In genomic region chr12:79925704-79926588, GRCm38 (mm10) we compare ENCODE assay signal across 7 mouse cellular contexts.
DNase-seq lines count a peak whose midpoint lies in the region; ATAC-seq and TF ChIP-seq lines count a peak whose summit lies in the region.

No protein-coding gene starts in this region.

- 11% methylated on average over 6 of the region's 6 CpGs for WGBS in forebrain, embryonic 15.5 days
- 33% methylated on average over 6 of the region's 6 CpGs for WGBS in intestine, embryonic 15.5 days
- WGBS in limb, embryonic 14.5 days = 22% methylated on average over 6 of the region's 6 CpGs
- WGBS in neural tube, embryonic 15.5 days = 15% methylated on average over 6 of the region's 6 CpGs

- H3K9ac ChIP-seq in forebrain, embryonic 15.5 days (replicated peaks) = peak overlapping the region; percentile 34
- peak overlapping the region; percentile 18; the same call in 1 of the 2 replicates for H3K9ac ChIP-seq in intestine, embryonic 15.5 days
- H3K9ac ChIP-seq in limb, embryonic 14.5 days (ENCODE audit: low read depth, low read length, severe bottlenecking) = no peak overlapping the region
- no peak overlapping the region for H3K9ac ChIP-seq in neural tube, embryonic 15.5 days (replicated peaks)

- ATAC-seq in forebrain, embryonic 15.5 days (replicated peaks) = 0 out of 2 replicates have a peak, but pooled peaks have one; percentile 24
- ATAC-seq in intestine, embryonic 15.5 days = no peak
- no peak for ATAC-seq in limb, embryonic 14.5 days (ENCODE audit: low FRiP score, low read depth)
- peak; percentile 53; the same call in 1 of the 2 replicates for ATAC-seq in neural tube, embryonic 15.5 days (ENCODE audit: low FRiP score)

- H3K27ac ChIP-seq in forebrain, embryonic 15.5 days (replicated peaks) = peak overlapping the region; percentile 91
- peak overlapping the region; percentile 81 for H3K27ac ChIP-seq in intestine, embryonic 15.5 days
- peak overlapping the region; percentile 57 for H3K27ac ChIP-seq in limb, embryonic 14.5 days (replicated peaks; ENCODE audit: low read depth, low read length)
- peak overlapping the region; percentile 84 for H3K27ac ChIP-seq in neural tube, embryonic 15.5 days (replicated peaks)

- H3K4me3 ChIP-seq in forebrain, embryonic 15.5 days = no peak overlapping the region
- no peak overlapping the region for H3K4me3 ChIP-seq in intestine, embryonic 15.5 days (replicated peaks)
- no peak overlapping the region for H3K4me3 ChIP-seq in limb, embryonic 14.5 days (replicated peaks; ENCODE audit: low read length)
- H3K4me3 ChIP-seq in neural tube, embryonic 15.5 days (replicated peaks) = no peak overlapping the region

- peak overlapping the region; percentile 26 for H3K4me2 ChIP-seq in forebrain, embryonic 15.5 days (replicated peaks)
- H3K4me2 ChIP-seq in intestine, embryonic 15.5 days (replicated peaks) = peak overlapping the region; percentile 20; the same call in 1 of the 2 replicates
- H3K4me2 ChIP-seq in limb, embryonic 14.5 days (replicated peaks; ENCODE audit: low read depth, low read length, severe bottlenecking) = 0 out of 2 replicates have a peak overlapping the region, but pooled peaks have one; percentile 10
- H3K4me2 ChIP-seq in neural tube, embryonic 15.5 days = peak overlapping the region; percentile 28

- peak; percentile 54 for DNase-seq in urinary bladder, postnatal 14 days (ENCODE audit: low spot score)
- no peak for DNase-seq in urinary bladder, adult 2 months (ENCODE audit: low spot score)
- DNase-seq in limb, embryonic 14.5 days (ENCODE audit: low spot score) = peak; percentile 71
- no peak for DNase-seq in thymus, postnatal 25 days

- no peaks in the 10 kb centered on the region for H3K36me3 ChIP-seq in forebrain, embryonic 15.5 days
- H3K36me3 ChIP-seq in intestine, embryonic 15.5 days = no peaks in the 10 kb centered on the region
- no peaks in the 10 kb centered on the region for H3K36me3 ChIP-seq in limb, embryonic 14.5 days (ENCODE audit: control insufficient read depth, insufficient read depth, low read length)
- no peaks in the 10 kb centered on the region for H3K36me3 ChIP-seq in neural tube, embryonic 15.5 days

- TF ChIP-seq POLR2A in limb, embryonic 14.5 days (IDR thresholded peaks at IDR 0.05; ENCODE audit: borderline replicate concordance, extremely low read depth, insufficient read depth, insufficient read length) = no peak

- H3K9me3 ChIP-seq in forebrain, embryonic 15.5 days = no peaks in the 10 kb centered on the region
- no peaks in the 10 kb centered on the region for H3K9me3 ChIP-seq in intestine, embryonic 15.5 days
- H3K9me3 ChIP-seq in limb, embryonic 14.5 days (ENCODE audit: control insufficient read depth, low read length) = no peaks in the 10 kb centered on the region
- H3K9me3 ChIP-seq in neural tube, embryonic 15.5 days (replicated peaks) = no peaks in the 10 kb centered on the region

- peaks cover 54% of the 10 kb centered on the region for H3K4me1 ChIP-seq in forebrain, embryonic 15.5 days
- peaks cover 43% of the 10 kb centered on the region for H3K4me1 ChIP-seq in intestine, embryonic 15.5 days (replicated peaks)
- H3K4me1 ChIP-seq in limb, embryonic 14.5 days (ENCODE audit: control insufficient read depth, insufficient read depth, low read length) = peaks cover 70% of the 10 kb centered on the region
- peaks cover 52% of the 10 kb centered on the region for H3K4me1 ChIP-seq in neural tube, embryonic 15.5 days

- H3K27me3 ChIP-seq in forebrain, embryonic 15.5 days = no peaks in the 10 kb centered on the region
- H3K27me3 ChIP-seq in intestine, embryonic 15.5 days (replicated peaks) = no peaks in the 10 kb centered on the region
- no peaks in the 10 kb centered on the region for H3K27me3 ChIP-seq in limb, embryonic 14.5 days (ENCODE audit: control insufficient read depth, insufficient read depth, low read length)
- H3K27me3 ChIP-seq in neural tube, embryonic 15.5 days (replicated peaks) = no peaks in the 10 kb centered on the region

Comparison
In these comparisons a context has a peak if more than half of its experiments do, and no peak if none do; other contexts are left out.
1. DNase-seq: peak in urinary bladder, postnatal 14 days (single experiment) and limb, embryonic 14.5 days (single experiment); none in urinary bladder, adult 2 months (single experiment) and thymus, postnatal 25 days (single experiment).
2. ATAC-seq: peak in forebrain, embryonic 15.5 days (single experiment) and neural tube, embryonic 15.5 days (single experiment); none in intestine, embryonic 15.5 days (single experiment) and limb, embryonic 14.5 days (single experiment).
3. H3K9ac ChIP-seq: peak in forebrain, embryonic 15.5 days (single experiment) and intestine, embryonic 15.5 days (single experiment); none in limb, embryonic 14.5 days (single experiment) and neural tube, embryonic 15.5 days (single experiment).
4. Peak in every context shown above with its lines, with median percentiles within 50 percentile points of each other: H3K27ac ChIP-seq and H3K4me2 ChIP-seq.